Mouse (Mus musculus) layer of hippocampus, adult 2 months (tissue): ENCODE measurements at regions not wholly inside any gene's neighbourhood (a gene's known extent, or its start where the extent isn't known, plus 50 kb on each side); places are given as distances from the start of the nearest gene placed in this dataset.
A peak's percentile ranks its signal among the peaks of the same experiment; 100 is the strongest.

Experiments
- DNase-seq, 2 experiments: peaks; one replicate each; pipeline ENCODE4 v3.0.0; 2022; ENCODE audit warnings: low spot score in 2 of 2
- H3K27ac ChIP-seq: fragments of 200-600 bp; 2 replicates; pipeline ENCODE4 v1.8.1; 2022
- H3K4me3 ChIP-seq: fragments of 200-600 bp; 2 replicates; pipeline ENCODE4 v1.8.1; 2022; ENCODE audit warnings: mild to moderate bottlenecking
- CTCF ChIP-seq: fragments of 200-600 bp; conservative IDR thresholded peaks from 2 replicates; pipeline ENCODE4 v1.8.1; 2022; ENCODE audit warnings: antibody characterized with exemption, mild to moderate bottlenecking, moderate library complexity

GRCm38 (mm10) chr2:75248251-75248650 lies 410.8 kb upstream of the Hnrnpa3 start:
- Histone ChIP-seq H3K4me3 (no peak overlapping the region), H3K27ac (no peak overlapping the region)
- no peak for TF ChIP-seq CTCF
- no peak for DNase-seq

GRCm38 (mm10) chr2:75250507-75250906 lies 408.6 kb upstream of the Hnrnpa3 start:
- H3K27ac ChIP-seq, result no peak overlapping the region
- peak; percentile 26 for TF ChIP-seq CTCF

GRCm38 (mm10) chr2:75252829-75253228 lies 406.2 kb upstream of the Hnrnpa3 start:
- no peak for TF ChIP-seq CTCF
- Histone ChIP-seq H3K27ac (no peak overlapping the region), H3K4me3 (no peak overlapping the region)
- DNase-seq, result no peak

More at GRCm38 (mm10) chr2:75250507-75250906, 408.6 kb upstream of the Hnrnpa3 start:
- no peak overlapping the region for H3K4me3 ChIP-seq
- DNase-seq, result no peak

- Histone ChIP-seq H3K4me3 (no peak overlapping the region), H3K27ac (no peak overlapping the region)
- DNase-seq, result no peak
- TF ChIP-seq CTCF, result no peak
These were observed 393.8 kb upstream of the Hnrnpa3 start for GRCm38 (mm10) chr2:75265218-75265617.

- TF ChIP-seq CTCF, result no peak
- Histone ChIP-seq H3K27ac (no peak overlapping the region), H3K4me3 (no peak overlapping the region)
- no peak for DNase-seq
These were observed 393.0 kb upstream of the Hnrnpa3 start for GRCm38 (mm10) chr2:75265739-75266699.

GRCm38 (mm10) chr2:75267949-75268348 lies 391.1 kb upstream of the Hnrnpa3 start:
- DNase-seq, result no peak
- Histone ChIP-seq H3K4me3 (no peak overlapping the region), H3K27ac (no peak overlapping the region)
- TF ChIP-seq CTCF, result no peak

GRCm38 (mm10) chr2:75269446-75269845 lies 389.6 kb upstream of the Hnrnpa3 start:
- DNase-seq, result no peak
- Histone ChIP-seq H3K4me3 (no peak overlapping the region), H3K27ac (no peak overlapping the region)
- TF ChIP-seq CTCF, result no peak

- no peak overlapping the region for H3K4me3 ChIP-seq
- H3K27ac ChIP-seq, result no peak overlapping the region
- DNase-seq, result no peak
- TF ChIP-seq CTCF, result no peak
These were observed 388.9 kb upstream of the Hnrnpa3 start for GRCm38 (mm10) chr2:75270115-75270514.

- Histone ChIP-seq H3K27ac (no peak overlapping the region), H3K4me3 (no peak overlapping the region)
- no peak for DNase-seq
- TF ChIP-seq CTCF, result no peak
These were observed 371.2 kb upstream of the Hnrnpa3 start for GRCm38 (mm10) chr2:75287900-75288299.

GRCm38 (mm10) chr2:75291674-75292073 lies 367.4 kb upstream of the Hnrnpa3 start:
- Histone ChIP-seq H3K4me3 (no peak overlapping the region), H3K27ac (no peak overlapping the region)
- no peak for DNase-seq
- TF ChIP-seq CTCF, result peak; percentile 69

- TF ChIP-seq CTCF, result no peak
- no peak for DNase-seq
- no peak overlapping the region for H3K27ac ChIP-seq
- H3K4me3 ChIP-seq, result no peak overlapping the region
These were observed 352.2 kb upstream of the Hnrnpa3 start for GRCm38 (mm10) chr2:75306821-75307220.

- Histone ChIP-seq H3K4me3 (no peak overlapping the region), H3K27ac (no peak overlapping the region)
- no peak for TF ChIP-seq CTCF
- DNase-seq, result no peak
These were observed 347.9 kb upstream of the Hnrnpa3 start for GRCm38 (mm10) chr2:75311191-75311590.

- H3K27ac ChIP-seq, result no peak overlapping the region
- peak; percentile 93 for TF ChIP-seq CTCF
- DNase-seq, result peak in 1 of 2 experiments; percentile 62
- no peak overlapping the region for H3K4me3 ChIP-seq
These were observed 346.8 kb upstream of the Hnrnpa3 start for GRCm38 (mm10) chr2:75312246-75312645.

- no peak for DNase-seq
- Histone ChIP-seq H3K27ac (no peak overlapping the region), H3K4me3 (no peak overlapping the region)
- TF ChIP-seq CTCF, result no peak
These were observed 343.7 kb upstream of the Hnrnpa3 start for GRCm38 (mm10) chr2:75315341-75315740.
